Mouse (Mus musculus): Measurements from ENCODE around the gene Sox13.
A peak's percentile ranks its signal among the peaks of the same experiment; 100 is the strongest.

The Sox13 gene

DNA sequence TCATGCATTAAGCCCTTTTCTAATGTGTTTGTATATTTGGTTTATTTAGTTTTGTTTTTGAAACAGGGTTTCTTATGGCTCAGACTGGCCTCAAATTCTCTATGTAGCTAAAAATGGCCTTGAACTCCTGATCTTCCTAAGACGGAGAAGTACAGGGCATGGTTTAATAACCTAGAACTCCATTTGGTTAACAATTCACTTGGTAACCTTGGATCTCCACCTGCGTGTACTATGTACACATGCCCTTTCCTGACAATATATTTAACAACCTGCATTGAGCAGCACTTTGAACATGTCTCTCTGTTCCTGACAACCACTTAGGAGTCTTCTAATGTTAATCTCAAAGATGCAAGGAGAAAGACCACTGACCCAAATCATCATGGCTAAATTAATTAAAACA, 7.0 kb upstream of the Sox13 start:
- no peak for DNase-seq (ENCODE audit: low spot score in 2 of 2)

DNA sequence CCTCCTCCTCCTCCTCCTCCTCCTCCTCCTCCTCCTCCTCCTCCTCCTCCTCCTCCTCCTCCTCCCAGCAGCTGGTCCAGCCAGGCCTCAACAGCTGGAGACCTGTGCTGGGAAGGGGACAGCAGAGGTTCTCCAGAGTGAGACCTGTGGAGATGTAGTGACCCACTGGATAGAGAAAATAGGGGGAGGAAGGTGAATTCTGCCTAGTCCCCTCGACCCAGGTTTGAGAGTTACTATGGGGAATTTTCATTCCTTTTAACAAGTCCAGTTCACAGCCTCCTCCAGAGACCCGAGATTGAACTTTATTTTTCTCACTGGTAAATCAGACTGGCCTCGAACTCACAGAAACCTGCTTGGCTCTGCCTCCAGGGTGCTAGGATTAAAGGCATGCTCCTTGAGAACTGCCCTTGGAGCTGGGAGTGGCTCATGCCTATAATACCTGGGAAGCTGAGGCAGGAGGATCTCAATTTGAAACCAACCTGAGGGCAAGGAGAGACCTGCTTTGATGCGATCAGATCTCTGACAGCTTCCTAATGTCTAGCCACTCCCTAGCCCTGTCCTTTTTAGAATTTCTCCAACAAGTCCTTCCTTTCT, 467 bp upstream of the Sox13 start:
- no peak for DNase-seq (ENCODE audit: low spot score in 2 of 2)

GRCm38 (mm10) chr1:133423166-133423542, 1.0 kb downstream of the Sox13 start:
- no peak for DNase-seq (ENCODE audit: low spot score in 2 of 2)

GRCm38 (mm10) chr1:133422615-133423161, 1.5 kb downstream of the Sox13 start:
- DNase-seq (ENCODE audit: low spot score in 2 of 2), result no peak

DNA sequence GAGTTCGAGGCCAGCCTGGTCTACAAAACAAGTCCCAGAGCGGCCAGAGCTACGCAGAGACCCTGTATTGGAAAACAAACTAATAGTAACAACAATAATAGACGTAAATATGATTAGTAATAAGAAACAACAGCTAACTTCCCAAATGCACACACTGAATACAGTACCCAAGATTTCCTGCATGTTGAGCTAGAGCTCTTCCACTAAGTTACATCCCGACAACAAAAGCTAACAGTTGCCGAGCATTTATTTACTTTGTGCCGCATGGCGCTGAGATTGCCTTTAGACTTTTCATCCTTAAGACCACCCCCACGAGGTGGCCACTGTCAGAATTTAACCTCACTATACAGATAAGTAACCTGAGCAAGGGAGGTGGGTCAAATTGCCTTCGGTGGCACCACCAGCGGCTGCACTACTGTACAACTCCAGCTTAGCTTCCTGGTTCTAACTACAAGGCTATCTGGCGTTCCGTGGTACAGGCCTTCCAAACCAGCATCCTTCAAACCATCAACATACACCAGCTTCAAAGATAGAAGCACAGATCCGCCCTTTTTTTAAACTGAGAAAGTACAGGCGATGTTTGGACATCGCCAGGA, 2.1 kb downstream of the Sox13 start:
- no peak for DNase-seq (ENCODE audit: low spot score in 2 of 2)

DNA sequence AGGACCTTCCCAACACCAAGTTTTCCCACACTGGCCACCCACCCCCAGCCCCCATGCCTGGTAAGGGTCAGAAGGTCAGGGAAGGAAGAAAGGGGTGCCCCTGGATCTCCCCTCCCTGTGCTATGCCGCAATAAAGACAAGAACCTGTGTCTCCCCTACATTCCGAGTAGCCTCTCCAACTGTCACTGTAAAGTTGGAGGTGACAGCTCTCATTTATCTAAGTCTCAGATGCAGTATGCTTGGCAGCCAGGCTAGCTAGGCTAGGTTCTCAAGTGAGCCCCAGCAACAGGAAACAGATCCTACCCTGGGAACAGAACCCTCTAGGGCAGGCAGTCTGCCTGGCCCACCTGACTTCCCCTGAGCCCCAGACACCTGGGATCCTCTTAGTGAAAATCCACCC, 3.1 kb downstream of the Sox13 start:
- DNase-seq (ENCODE audit: low spot score in 2 of 2), result no peak

DNA sequence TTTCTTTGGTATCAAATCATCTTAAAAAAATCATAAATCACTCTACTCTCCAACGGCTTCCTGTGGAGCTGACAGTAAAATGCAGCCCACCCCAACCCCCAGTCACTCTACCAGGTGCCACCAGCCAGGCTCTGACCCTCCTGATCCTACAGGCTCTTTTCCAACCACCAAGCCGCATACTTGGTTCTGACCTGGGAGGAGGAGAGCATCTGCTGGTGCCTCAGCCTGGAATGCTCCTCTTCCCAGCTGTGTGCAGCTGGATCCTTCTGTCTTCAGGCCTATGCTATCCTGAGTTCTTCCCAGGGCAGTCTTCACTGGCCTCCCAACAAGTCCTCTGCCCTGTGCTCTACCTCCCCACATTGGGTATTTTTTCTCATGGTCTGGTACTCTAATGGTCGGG, 3.7 kb downstream of the Sox13 start:
- no peak for DNase-seq (ENCODE audit: low spot score in 2 of 2)

GRCm38 (mm10) chr1:133419178-133419834, 4.9 kb downstream of the Sox13 start:
- no peak for DNase-seq (ENCODE audit: low spot score in 2 of 2)

- peak; percentile 79 to 81 for DNase-seq (ENCODE audit: low spot score in 2 of 2)
These were observed 5.9 kb downstream of the Sox13 start for GRCm38 (mm10) chr1:133418164-133418800.

- no peak for DNase-seq (ENCODE audit: low spot score in 2 of 2)
These were observed 6.6 kb downstream of the Sox13 start for GRCm38 (mm10) chr1:133417539-133417938.

DNA sequence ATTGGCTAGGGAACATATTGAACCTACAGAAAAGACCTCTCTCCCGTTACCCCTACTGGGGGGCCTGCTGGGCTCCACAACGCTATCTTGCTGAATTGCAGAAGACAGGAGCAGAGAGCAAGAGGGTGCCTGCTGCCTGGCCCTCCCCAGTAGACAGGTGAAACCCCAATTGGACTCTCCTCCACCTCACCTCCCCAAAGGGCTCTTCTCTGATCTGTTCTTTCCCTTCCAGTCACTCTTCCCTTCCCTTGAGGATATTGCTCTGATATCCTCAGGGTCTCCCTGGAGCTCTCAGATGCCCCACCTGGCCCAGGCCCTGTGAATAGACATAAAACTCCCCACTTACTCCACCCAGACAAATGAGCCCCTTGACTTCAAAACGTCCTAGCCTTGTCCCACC, 7.1 kb downstream of the Sox13 start:
- no peak for DNase-seq (ENCODE audit: low spot score in 2 of 2)

- DNase-seq (ENCODE audit: low spot score in 2 of 2), result no peak
These were observed 7.7 kb downstream of the Sox13 start for GRCm38 (mm10) chr1:133416472-133416871.

- DNase-seq (ENCODE audit: low spot score in 2 of 2), result no peak
These were observed 8.7 kb downstream of the Sox13 start for GRCm38 (mm10) chr1:133415505-133415904.

- DNase-seq (ENCODE audit: low spot score in 2 of 2), result no peak
These were observed 9.1 kb downstream of the Sox13 start for GRCm38 (mm10) chr1:133415086-133415485.

GRCm38 (mm10) chr1:133412941-133413340, 11.2 kb downstream of the Sox13 start:
- no peak for DNase-seq (ENCODE audit: low spot score in 2 of 2)

- no peak for DNase-seq (ENCODE audit: low spot score in 2 of 2)
These were observed 12.6 kb downstream of the Sox13 start for GRCm38 (mm10) chr1:133411506-133412147.

DNA sequence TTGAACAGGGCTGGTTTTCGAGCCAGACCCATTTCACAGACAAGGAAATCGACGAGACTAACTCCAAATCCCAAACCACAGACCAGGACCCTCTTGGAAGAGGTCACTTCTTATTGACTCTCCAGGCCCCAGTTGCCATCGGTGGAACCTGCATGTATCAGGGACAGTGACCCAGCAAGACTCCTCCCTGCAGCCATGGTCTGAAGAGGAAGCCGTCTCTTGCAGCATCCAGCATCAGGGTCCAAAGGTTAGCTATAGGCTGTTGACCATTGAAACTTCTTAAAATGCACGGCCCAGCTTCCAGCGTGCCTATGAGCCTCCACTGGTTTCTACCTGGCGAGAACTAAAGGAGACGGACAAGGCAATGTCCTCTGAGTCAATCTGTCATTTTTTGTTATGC, 14.4 kb downstream of the Sox13 start:
- DNase-seq (ENCODE audit: low spot score in 2 of 2), result no peak

- no peak for DNase-seq (ENCODE audit: low spot score in 2 of 2)
These were observed 15.2 kb downstream of the Sox13 start for GRCm38 (mm10) chr1:133408880-133409516.

GRCm38 (mm10) chr1:133408321-133408720, 15.9 kb downstream of the Sox13 start:
- DNase-seq (ENCODE audit: low spot score in 2 of 2), result no peak

DNA sequence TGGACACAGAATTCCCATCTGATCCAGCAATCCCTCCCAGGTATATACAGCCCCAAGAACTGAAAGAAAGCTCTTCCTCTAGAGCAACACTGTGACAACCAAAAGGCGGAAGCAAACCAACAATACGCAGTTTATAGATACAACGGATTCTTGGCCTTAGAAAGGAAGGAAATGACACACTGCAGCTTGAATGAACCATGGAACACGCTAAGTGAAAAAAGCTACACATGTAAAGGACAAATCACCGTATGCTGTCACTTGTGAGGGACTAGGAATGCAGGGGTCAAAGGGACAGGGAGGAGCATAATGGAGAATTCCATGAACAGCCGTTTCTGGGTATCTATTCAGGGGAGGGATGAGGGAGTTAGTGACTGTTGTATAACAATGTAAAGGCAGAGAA, 16.7 kb downstream of the Sox13 start:
- DNase-seq (ENCODE audit: low spot score in 2 of 2), result no peak

GRCm38 (mm10) chr1:133406614-133407013, 17.6 kb downstream of the Sox13 start:
- DNase-seq (ENCODE audit: low spot score in 2 of 2), result no peak

GRCm38 (mm10) chr1:133404005-133404404, 20.2 kb downstream of the Sox13 start:
- no peak for DNase-seq (ENCODE audit: low spot score in 2 of 2)
